Mouse (Mus musculus): ENCODE data around the gene Nuak1. TPM values are rescaled to one million over a fixed set of nuclear protein-coding genes. Genes with fewer than 3 reads are reported as not detected.
A peak's percentile ranks its signal among the peaks of the same experiment; 100 is the strongest.

The Nuak1 gene
- polyA plus RNA-seq, 1 experiment from 2014 or later, result 3.4 TPM

DNA sequence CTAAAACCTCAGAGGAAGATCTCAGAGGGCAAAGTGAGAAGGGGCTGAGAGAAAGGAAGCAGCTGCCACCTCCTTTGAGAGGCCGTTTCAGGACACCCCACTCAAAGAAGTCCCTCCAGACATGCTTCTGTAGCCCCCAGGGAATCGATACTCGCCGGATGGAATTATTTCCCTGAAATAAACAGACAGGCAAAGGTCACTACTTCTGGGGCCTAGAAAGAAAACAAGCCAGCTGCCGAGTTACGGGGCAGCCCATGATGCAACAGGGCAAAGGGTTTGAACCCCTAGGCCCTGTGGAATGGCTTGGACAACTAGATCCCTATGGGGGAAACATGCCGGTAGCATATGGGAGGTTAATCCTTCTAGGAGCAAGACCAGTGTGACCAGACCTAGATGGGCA is 16.0 kb downstream of the Nuak1 start:
- H3K4me1 ChIP-seq, result peaks cover 28% of the 10 kb centered on the region
- 54% methylated on average over 7 of the region's 7 CpGs for WGBS
- no peak overlapping the region for H3K27ac ChIP-seq (replicated peaks)

DNA sequence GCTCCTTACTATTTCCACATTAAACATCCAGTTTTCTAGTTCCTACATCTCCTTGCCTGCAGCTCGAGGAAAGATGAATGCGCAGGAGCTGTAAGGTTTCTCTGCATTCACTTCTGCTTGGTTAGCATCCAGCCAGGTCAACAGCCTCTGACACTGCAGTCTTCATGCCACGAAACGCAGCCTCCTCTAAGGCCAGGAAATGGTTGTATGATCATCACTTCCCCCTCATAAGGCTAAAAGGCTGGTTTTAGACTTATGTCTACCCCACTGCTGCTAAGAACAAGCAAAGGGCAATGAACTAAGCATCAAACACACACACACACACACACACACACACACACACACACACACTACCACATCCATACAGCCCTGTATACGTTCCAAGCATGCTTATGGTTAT is 16.5 kb downstream of the Nuak1 start:
- H3K4me3 ChIP-seq (replicated peaks), result no peak overlapping the region
- no peaks in the 10 kb centered on the region for H3K9me3 ChIP-seq (replicated peaks)
- peaks cover 32% of the 10 kb centered on the region for H3K4me1 ChIP-seq
- no peak for ATAC-seq (ENCODE audit: insufficient number of reproducible peaks, low FRiP score, low TSS enrichment, low read depth)
- 81% methylated on average over 5 of the region's 5 CpGs for WGBS
- H3K36me3 ChIP-seq, result peaks cover 15% of the 10 kb centered on the region; the same call in 1 of the 2 replicates
- H3K27me3 ChIP-seq, result no peaks in the 10 kb centered on the region
- no peak overlapping the region for H3K4me2 ChIP-seq (replicated peaks)
- no peak overlapping the region for H3K27ac ChIP-seq (replicated peaks)
- H3K9ac ChIP-seq, result no peak overlapping the region

More for the DNA sequence above, 16.0 kb downstream of the Nuak1 start:
- H3K4me2 ChIP-seq (replicated peaks), result no peak overlapping the region
- H3K27me3 ChIP-seq, result no peaks in the 10 kb centered on the region
- H3K9me3 ChIP-seq (replicated peaks), result no peaks in the 10 kb centered on the region
- no peak for ATAC-seq (ENCODE audit: insufficient number of reproducible peaks, low FRiP score, low TSS enrichment, low read depth)
- peaks cover 15% of the 10 kb centered on the region; the same call in 1 of the 2 replicates for H3K36me3 ChIP-seq
- H3K9ac ChIP-seq, result no peak overlapping the region
- H3K4me3 ChIP-seq (replicated peaks), result no peak overlapping the region

DNA sequence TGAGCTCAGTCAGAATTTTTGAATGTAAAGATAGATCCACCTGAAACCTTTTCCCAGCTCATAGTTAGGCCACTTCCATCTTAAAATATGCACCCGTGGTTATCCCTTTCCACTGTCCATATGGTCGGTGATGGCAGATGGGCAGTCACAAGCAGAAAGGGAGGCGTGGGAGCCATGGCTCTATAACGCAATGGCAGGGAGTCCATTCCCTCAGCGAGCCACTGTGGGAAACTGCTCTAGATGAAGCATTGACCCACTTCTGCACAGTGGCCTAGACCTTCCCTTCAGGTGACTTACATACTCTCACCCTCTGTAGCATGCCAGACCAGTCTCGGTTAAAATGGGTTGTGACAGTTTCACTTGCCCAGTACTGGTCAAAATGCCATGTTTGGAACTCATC is 19.8 kb downstream of the Nuak1 start:
- Histone ChIP-seq H3K4me2 (replicated peaks) (no peak overlapping the region), H3K4me1 (peaks cover 36% of the 10 kb centered on the region), H3K36me3 (peaks cover 15% of the 10 kb centered on the region; the same call in 1 of the 2 replicates), H3K4me3 (replicated peaks) (no peak overlapping the region), H3K9me3 (replicated peaks) (no peaks in the 10 kb centered on the region), H3K9ac (no peak overlapping the region), H3K27me3 (no peaks in the 10 kb centered on the region), H3K27ac (replicated peaks) (no peak overlapping the region)
- WGBS, result 96% methylated on average over 6 of the region's 6 CpGs
- ATAC-seq (ENCODE audit: insufficient number of reproducible peaks, low FRiP score, low TSS enrichment, low read depth), result no peak

DNA sequence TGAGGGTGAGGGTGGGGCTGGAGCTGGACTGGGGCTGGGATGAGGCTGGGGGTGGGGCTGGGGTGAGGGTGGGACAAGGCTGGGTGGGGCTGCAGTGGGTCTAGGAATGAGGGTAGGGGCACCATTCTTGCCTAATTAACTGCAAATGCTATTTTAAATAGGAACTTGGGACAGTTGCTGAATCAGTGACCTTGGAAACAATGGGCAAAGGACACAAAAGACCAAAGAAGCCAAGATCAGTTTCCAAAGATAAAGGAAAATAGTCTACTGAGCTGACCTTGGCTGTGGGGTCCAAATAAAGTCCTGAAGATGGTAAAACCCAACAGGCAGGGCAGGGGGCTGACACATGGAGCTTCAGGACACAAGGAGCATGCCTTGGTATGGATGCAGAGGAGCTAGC is 22.0 kb downstream of the Nuak1 start:
- Histone ChIP-seq H3K4me3 (replicated peaks) (no peak overlapping the region), H3K4me2 (replicated peaks) (no peak overlapping the region), H3K9me3 (replicated peaks) (no peaks in the 10 kb centered on the region), H3K27me3 (no peaks in the 10 kb centered on the region), H3K4me1 (peaks cover 26% of the 10 kb centered on the region), H3K27ac (replicated peaks) (no peak overlapping the region), H3K36me3 (peaks cover 15% of the 10 kb centered on the region; the same call in 1 of the 2 replicates), H3K9ac (no peak overlapping the region)
- no peak for ATAC-seq (ENCODE audit: insufficient number of reproducible peaks, low FRiP score, low TSS enrichment, low read depth)

DNA sequence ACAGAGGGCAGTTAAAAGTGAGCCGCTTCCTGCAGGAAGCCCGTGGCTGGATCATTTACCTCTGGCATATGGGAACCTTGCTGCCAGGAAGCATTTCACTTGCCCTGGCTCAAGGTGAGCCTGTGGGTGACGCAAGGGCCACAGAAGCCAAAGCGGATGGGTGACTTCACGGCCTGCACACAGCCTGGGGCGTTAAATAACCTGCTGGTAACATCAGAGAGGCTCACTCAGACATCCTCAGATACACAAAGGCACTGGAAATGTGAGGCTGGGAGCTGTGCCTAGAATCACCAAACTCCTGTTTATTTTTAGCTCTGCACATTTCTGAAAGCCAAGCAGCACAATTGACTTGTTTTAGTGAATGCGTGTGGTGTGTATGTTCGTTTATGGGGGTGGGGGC is 23.6 kb downstream of the Nuak1 start:
- Histone ChIP-seq H3K4me3 (replicated peaks) (no peak overlapping the region), H3K36me3 (peaks cover 15% of the 10 kb centered on the region; the same call in 1 of the 2 replicates), H3K4me2 (replicated peaks) (no peak overlapping the region), H3K4me1 (peaks cover 20% of the 10 kb centered on the region), H3K27ac (replicated peaks) (0 out of 2 replicates have a peak overlapping the region, but pooled peaks have one; percentile 34), H3K9ac (no peak overlapping the region), H3K9me3 (replicated peaks) (no peaks in the 10 kb centered on the region), H3K27me3 (no peaks in the 10 kb centered on the region)
- 72% methylated on average over 8 of the region's 8 CpGs for WGBS
- no peak for ATAC-seq (ENCODE audit: insufficient number of reproducible peaks, low FRiP score, low TSS enrichment, low read depth)

DNA sequence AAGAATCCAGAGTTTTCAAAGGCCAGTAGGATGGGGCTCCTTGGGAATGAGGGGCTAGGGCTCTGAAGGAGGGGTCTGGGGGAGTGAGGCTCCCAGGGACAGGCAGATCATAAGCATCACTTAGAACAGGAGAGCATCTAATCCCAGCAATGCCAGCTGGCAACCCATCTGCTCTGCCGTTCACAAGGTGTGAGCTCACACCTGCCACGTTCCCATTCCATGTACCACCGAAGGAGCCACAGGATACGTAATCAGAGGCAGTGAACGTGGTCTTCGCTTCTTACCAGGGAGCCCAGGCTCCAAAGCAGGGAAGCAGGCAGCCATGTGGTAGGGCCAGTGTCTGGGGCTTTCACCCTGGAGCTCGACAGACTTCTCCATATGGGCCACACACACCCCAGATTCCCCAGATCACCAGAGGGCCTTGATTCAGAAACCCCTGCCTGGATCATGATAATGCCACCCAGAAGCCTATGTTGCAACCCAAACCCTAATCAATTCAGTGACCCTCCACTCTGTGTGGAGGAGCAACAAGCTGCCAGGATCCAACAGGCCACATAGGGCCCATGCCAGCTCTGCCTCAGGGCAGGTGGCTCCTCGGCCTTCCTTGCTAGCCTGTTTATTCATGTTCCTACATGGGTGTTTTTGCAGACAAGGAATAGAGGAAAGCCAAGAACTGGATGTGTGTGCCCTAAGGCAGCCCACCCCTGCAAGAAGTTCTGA is 25.3 kb downstream of the Nuak1 start:
- Histone ChIP-seq H3K4me1 (peaks cover 34% of the 10 kb centered on the region), H3K4me3 (replicated peaks) (no peak overlapping the region)

DNA sequence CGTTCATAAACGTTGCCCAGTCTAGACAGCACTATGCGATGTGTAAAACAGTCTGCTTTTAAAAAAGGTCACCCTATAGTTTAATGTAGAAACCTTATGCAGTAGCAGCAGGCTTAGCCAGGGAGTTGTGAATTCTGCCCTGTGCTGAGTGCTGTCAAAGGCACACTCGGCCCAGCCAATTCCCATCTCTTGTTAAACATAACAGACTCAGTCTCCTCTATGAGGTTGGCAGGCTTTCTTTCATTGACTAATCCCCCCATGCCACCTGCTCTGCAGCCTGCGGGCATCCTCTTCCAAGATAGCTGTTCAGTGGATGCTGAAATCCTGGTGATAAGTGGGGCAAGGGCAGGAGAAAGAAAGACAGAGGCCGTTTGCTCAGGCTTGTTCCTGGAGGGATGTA is 27.1 kb downstream of the Nuak1 start:
- 70% methylated on average over 6 of the region's 6 CpGs for WGBS
- H3K4me1 ChIP-seq, result peaks cover 40% of the 10 kb centered on the region
- H3K4me2 ChIP-seq (replicated peaks), result no peak overlapping the region
- no peaks in the 10 kb centered on the region for H3K27me3 ChIP-seq
- H3K9ac ChIP-seq, result no peak overlapping the region
- ATAC-seq (ENCODE audit: insufficient number of reproducible peaks, low FRiP score, low TSS enrichment, low read depth), result no peak
- no peaks in the 10 kb centered on the region for H3K9me3 ChIP-seq (replicated peaks)
- no peak overlapping the region for H3K4me3 ChIP-seq (replicated peaks)
- no peak overlapping the region for H3K27ac ChIP-seq (replicated peaks)
- H3K36me3 ChIP-seq, result peaks cover 5% of the 10 kb centered on the region; the same call in 1 of the 2 replicates

More for the DNA sequence above, 25.3 kb downstream of the Nuak1 start:
- no peaks in the 10 kb centered on the region for H3K9me3 ChIP-seq (replicated peaks)
- WGBS, result 66% methylated on average over 8 of the region's 8 CpGs
- H3K36me3 ChIP-seq, result 0 out of 2 replicates have a peak, but pooled peaks cover 3% of the 10 kb centered on the region
- ATAC-seq (ENCODE audit: insufficient number of reproducible peaks, low FRiP score, low TSS enrichment, low read depth), result no peak
- no peak overlapping the region for H3K4me2 ChIP-seq (replicated peaks)
- no peaks in the 10 kb centered on the region for H3K27me3 ChIP-seq
- H3K27ac ChIP-seq (replicated peaks), result no peak overlapping the region
- no peak overlapping the region for H3K9ac ChIP-seq

DNA sequence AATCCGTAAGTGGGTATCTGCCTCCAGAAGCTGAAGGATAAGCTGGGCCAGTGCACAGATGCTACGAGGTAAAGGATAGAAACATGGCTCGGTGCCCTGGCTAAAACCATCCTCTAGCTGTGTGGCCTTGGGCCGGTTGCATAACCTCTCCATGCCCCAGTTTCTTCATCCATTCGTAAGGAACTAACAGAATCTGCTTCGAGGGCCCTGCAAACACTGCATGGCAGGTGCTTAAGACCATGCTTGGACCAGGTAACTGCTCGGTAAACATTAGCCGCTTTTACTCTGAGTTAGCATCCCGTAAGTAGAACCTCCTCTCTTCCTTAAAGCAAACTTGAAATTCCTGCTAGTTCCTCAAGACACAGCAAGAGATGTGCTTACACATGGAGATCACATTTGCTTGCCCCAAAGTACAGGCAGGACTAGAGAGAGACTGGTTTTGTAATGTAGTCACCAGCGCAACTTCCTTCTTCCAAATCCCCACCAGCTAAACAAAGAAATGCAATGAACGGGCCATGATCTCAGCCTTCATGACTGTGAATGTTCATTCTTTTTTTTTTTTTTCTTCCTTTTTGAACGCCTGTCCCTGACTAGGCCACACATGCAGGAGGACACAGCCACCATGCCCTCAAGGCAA is 28.0 kb downstream of the Nuak1 start:
- 78% methylated on average over 12 of the region's 12 CpGs for WGBS

DNA sequence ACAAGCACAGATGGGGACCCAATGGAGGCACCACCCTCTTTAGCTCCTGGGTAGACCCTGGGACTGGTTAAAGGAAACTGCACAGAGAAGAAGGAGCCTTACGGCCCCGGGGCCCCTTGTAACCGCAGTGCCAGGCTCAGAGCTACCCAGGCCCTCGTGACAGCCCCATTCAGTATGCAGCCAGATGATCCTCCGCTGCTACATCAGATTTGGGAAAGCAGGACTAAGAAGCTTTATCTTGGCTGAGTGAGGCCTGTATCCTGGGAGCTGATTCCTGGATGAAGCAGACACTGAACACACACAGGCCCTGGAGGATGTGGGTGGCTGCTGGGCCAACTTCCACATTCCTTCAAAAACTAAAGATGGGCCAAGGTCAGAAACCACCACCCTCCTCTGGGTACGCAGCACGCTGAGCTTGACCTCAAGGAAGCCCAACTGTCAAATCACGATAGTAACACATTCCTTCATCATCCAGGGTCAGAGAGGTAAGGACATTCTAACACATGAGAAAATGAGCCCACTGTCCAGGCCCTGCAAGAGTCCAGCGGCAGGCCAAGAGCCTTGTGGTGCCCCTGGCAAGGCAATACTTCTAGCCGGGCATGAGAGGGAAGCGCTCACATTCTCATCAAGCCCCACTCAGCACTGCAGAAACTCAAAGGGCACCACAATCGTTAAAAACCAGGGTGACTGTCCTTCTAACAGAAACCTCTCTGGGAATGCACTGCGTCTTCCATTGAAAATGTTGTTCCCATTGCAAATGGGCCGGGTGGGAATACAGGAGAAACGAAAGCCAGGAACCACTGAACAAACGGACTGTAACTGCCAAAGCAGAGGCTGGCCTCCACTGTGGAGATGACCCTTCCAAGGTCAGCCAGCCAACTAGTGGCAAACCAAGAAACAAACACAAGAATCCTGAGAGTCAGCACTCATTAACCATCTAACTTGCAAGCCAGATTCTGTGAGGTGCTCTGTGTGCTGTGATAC is 29.0 kb downstream of the Nuak1 start:
- 74% methylated on average over 16 of the region's 16 CpGs for WGBS
- H3K27ac ChIP-seq (replicated peaks), result no peak overlapping the region
- H3K9ac ChIP-seq, result no peak overlapping the region

More for the DNA sequence above, 28.0 kb downstream of the Nuak1 start:
- H3K4me2 ChIP-seq (replicated peaks), result no peak overlapping the region
- ATAC-seq (ENCODE audit: insufficient number of reproducible peaks, low FRiP score, low TSS enrichment, low read depth), result no peak
- no peak overlapping the region for H3K4me3 ChIP-seq (replicated peaks)
- H3K27me3 ChIP-seq, result no peaks in the 10 kb centered on the region
- H3K9me3 ChIP-seq (replicated peaks), result no peaks in the 10 kb centered on the region
- H3K4me1 ChIP-seq, result peaks cover 40% of the 10 kb centered on the region
- H3K36me3 ChIP-seq, result peaks cover 5% of the 10 kb centered on the region; the same call in 1 of the 2 replicates
- H3K27ac ChIP-seq (replicated peaks), result no peak overlapping the region
- H3K9ac ChIP-seq, result no peak overlapping the region

DNA sequence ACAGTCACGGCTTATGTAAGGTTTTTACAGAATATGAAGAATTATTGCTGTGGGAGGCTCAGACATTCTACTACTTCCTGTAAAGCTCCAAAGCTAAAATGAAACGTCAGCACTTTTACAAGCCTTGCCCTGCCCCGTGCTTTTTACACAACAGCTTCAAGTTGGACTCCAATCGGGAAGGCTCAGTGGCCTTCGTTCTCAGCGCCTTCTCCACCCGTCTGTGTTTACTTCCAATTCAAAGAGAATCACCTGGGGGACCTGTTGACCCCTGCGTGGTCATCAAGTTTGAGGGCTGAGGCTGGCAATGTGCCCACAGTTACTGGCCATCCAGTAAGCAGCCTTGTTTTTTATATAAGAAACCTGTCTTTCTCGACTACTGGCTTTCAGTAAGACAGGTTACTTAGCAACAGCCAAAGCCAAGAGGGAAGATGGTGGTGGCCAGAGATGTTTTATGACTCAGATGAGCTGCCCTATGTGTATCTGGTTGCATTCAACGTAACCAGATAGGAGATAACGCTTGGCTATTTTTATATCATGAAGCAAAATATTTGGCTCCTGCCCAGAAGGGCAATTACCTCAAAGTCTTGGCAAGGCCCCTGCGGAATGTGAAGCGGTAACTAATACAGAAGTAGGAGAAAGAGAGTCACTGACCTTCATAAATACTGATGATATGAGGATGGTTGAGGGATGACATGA is 31.3 kb downstream of the Nuak1 start:
- Histone ChIP-seq H3K27me3 (no peaks in the 10 kb centered on the region), H3K9ac (no peak overlapping the region), H3K4me2 (replicated peaks) (no peak overlapping the region), H3K36me3 (peaks cover 9% of the 10 kb centered on the region; the same call in 1 of the 2 replicates), H3K4me1 (peaks cover 31% of the 10 kb centered on the region), H3K27ac (replicated peaks) (no peak overlapping the region), H3K4me3 (replicated peaks) (no peak overlapping the region), H3K9me3 (replicated peaks) (no peaks in the 10 kb centered on the region)
- ATAC-seq (ENCODE audit: insufficient number of reproducible peaks, low FRiP score, low TSS enrichment, low read depth), result no peak
- 69% methylated on average over 13 of the region's 13 CpGs for WGBS

More for the DNA sequence above, 29.0 kb downstream of the Nuak1 start:
- Histone ChIP-seq H3K4me1 (peaks cover 31% of the 10 kb centered on the region), H3K27me3 (no peaks in the 10 kb centered on the region), H3K4me3 (replicated peaks) (no peak overlapping the region), H3K4me2 (replicated peaks) (no peak overlapping the region), H3K9me3 (replicated peaks) (no peaks in the 10 kb centered on the region), H3K36me3 (peaks cover 9% of the 10 kb centered on the region; the same call in 1 of the 2 replicates)
- no peak for ATAC-seq (ENCODE audit: insufficient number of reproducible peaks, low FRiP score, low TSS enrichment, low read depth)
